Mouse (Mus musculus) brain, embryonic 14.5 days (tissue): ENCODE data around the gene 4930438A08Rik. TPM values are rescaled to one million over a fixed set of nuclear protein-coding genes. Genes with fewer than 3 reads are reported as not detected.

Experiments used
- DNase-seq: peaks from one replicate; pipeline ENCODE4 v3.0.0-alpha.2; 2011; ENCODE audit warnings: low read depth
- CTCF ChIP-seq: fragments of 200-500 bp; IDR thresholded peaks from 2 replicates; pipeline ENCODE4 v1.5.1; 2012; ENCODE audit warnings: inconsistent platforms, mild to moderate bottlenecking, moderate library complexity, borderline replicate concordance; ENCODE audit not compliant: insufficient read depth, insufficient read length; ENCODE audit errors: extremely low read depth
- POLR2A ChIP-seq: fragments of 200-500 bp; IDR thresholded peaks from 2 replicates; pipeline ENCODE4 v1.6.1; 2012; ENCODE audit warnings: mild to moderate bottlenecking, inconsistent platforms, borderline replicate concordance; ENCODE audit not compliant: poor library complexity, insufficient read depth, insufficient read length, severe bottlenecking; ENCODE audit errors: extremely low read depth
- polyA plus RNA-seq: library from polyadenylated mRNA; depleted of rRNA; stranded (reverse); fragments of >200 nt; gene quantifications from 2 replicates; pipeline ENCODE4 v1.2.3, GENCODE M21; 2012

Gene 4930438A08Rik
- polyA plus RNA-seq, 1 experiment: not detected

DNA sequence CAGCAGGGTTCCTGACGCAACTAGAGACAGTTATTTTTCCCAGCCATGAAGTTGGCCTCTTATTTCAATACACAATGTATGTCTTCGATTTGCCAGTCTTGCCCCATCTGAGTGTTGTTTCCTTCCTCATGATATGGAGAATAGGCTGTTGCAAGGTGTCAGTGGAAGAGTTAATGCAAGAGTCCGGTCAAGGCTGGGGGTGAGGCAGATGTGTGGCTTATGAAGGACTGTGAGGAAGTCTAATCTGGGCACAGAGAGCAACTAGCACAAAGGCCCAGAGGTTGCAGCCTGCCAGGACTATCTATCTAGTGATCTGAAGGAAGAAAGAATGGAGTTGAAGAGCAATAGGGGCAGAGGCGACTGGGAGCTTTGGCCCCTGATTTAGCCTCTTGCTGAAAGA, 14.4 kb upstream of the 4930438A08Rik start:
- TF ChIP-seq CTCF: no peak
- no peak for TF ChIP-seq POLR2A
- DNase-seq: no peak

DNA sequence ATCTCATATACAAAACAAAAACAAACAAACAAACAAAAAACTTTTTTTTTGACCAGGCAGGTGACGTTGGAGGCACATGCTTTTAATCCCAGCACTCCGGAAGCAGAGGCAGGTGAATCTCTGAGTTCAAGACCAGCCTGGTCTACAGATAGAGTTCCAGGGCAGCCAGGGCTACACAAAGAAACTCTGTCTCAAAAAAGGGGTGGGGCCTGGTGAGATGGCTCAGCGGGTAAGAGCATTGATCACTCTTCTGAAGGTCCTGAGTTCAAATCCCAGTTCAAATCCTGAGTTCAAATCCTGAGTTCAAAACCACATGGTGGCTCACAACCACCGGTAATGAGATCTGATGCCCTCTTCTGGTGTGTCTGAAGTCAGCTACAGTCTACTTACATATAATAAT, 12.8 kb upstream of the 4930438A08Rik start:
- no peak for DNase-seq
- TF ChIP-seq POLR2A (no peak), CTCF (no peak)

DNA sequence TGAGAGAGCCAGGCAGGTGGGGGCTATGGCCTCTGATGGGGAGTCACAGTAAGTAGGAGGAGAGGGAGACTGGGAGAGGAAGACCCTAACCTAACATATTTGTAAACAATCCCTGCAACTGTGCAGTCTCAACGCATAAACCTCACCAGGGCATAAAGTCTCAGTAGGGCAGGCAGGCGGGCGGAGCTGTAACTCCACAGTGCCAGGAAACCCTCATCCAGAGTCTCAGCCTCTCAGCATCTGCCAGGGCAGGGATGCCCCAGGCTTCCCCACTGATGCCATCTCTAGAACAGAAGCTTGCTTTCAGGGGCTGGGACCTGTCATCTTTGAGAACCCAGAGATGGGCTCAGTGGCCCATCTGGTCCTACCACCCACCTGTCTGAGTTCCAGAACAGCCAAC, 12.3 kb upstream of the 4930438A08Rik start:
- TF ChIP-seq CTCF: no peak
- DNase-seq: no peak

DNA sequence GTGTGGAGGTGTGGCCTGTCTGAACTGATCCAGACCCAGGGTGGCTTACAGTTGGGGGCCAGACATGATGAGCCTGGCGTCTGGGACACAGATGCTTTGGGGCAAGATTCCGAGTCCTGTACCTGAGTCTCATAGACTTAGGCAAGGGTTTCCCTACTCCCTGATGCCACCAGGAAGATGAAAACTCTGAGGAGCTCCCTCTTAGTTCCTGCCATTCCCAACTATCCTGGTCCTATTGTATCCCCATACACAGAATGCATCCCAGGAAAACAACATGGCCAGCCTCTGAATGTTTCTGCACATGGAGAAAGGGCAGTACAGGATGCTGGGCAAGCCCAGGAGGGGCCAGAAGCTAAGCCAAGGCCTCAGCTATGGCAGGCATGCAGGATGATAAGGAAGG, 11.1 kb upstream of the 4930438A08Rik start:
- TF ChIP-seq CTCF (no peak), POLR2A (no peak)
- no peak for DNase-seq

DNA sequence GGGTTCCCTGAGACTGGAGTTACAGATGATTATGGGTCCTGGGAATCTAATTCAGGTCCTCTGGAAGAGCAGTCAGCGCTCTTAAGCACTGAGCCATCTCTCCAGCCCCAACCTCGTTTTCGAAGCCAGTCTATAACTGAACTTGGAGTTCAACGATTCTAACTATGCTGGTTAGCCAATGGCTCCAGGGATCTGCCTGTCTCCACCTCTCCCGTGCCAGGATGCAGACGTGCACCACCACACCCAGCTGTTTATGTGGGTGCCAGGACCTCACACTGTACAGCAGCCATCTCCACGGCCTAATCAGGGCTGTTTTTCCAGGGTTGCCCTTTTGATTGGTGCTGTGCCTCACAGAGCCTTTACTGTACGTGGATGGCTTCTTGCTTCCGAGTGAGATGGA, 10.1 kb upstream of the 4930438A08Rik start:
- TF ChIP-seq POLR2A (no peak), CTCF (no peak)
- no peak for DNase-seq

DNA sequence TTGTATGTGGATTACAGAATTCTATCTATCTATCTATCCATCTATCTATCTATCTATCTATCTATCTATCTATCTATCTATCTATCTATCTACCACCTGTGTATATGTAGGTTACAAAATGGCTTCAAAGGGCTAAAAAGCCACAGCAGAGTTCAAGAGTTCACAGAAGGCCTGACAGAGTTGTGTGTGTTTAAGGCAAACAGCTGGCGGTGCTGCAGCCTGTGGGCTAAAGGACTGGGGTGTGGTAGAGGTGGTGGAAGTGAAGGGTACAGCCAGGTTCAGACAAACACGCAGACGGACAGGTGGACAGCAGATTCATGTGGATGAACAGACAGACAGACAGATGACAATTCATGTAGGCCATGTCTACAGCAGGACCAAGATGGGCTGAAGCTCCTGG, 6.3 kb upstream of the 4930438A08Rik start:
- DNase-seq: no peak
- TF ChIP-seq CTCF: no peak
- TF ChIP-seq POLR2A: no peak

DNA sequence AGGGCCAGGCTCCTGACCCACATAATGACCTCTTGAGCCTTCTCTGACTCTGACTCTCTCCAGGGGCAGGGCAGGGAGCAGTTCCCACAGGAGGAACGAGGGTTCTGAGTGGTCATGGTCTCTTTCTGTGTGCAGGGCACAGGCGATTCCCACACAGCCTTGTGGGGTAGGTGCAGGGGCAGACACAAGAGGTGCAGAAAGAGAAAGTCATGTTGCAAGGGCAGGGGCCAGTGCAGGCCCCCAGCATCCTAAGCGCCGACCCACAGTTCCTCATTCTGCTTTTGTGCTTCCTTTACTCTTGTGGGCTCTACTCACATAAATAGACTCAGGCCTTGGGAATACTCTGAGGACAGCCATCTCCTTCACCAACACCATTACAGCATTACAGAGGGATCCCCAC, 1.2 kb downstream of the 4930438A08Rik start:
- TF ChIP-seq POLR2A (no peak), CTCF (no peak)
- DNase-seq: no peak

DNA sequence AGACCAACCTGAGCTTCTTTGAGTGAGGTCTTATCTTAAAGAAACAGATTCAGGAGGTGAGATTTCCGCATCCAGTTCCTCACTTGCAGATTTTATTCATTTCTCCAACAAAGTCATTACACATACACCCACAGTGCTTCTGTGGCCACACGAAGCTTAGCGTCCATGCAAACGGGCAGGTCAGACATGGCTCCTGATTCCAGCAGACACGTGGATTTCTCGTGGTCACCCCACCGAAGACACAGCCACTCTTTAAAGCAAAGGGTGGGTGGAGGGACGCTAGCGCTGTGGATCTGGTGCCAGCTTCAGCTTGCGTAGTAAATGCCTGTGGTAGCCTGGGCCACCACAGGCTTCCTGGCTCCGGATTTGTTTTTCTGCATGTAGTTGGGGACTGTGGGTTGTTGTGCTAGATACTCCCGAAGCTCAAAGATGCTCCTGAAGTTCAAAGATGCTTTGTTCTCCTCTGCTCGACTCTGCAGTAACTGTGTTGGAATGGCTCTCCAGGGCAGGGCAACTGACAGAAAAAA, 7.4 kb downstream of the 4930438A08Rik start:
- TF ChIP-seq POLR2A (no peak), CTCF (no peak)

DNA sequence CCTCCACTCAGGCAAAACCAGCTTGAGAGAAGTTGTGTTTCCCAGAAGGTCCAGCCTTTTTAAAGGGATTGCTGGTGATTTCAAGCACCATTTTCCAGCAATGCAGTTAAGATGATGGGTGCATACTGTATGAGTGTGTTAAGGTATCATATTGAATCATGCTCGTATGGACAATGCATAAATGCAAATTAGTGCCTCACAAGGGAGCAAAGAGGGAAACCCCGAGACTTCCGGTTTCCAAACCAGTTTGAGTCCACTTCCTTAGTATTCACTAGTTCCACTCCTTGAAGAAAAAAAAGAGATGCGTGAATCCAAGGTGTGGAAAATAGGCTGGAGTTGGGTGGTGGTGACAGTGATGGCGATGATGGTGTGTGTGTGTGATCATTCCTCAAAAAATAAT, 7.9 kb downstream of the 4930438A08Rik start:
- TF ChIP-seq CTCF (no peak), POLR2A (no peak)
- no peak for DNase-seq

More for the DNA sequence above, 7.4 kb downstream of the 4930438A08Rik start:
- no peak for DNase-seq

DNA sequence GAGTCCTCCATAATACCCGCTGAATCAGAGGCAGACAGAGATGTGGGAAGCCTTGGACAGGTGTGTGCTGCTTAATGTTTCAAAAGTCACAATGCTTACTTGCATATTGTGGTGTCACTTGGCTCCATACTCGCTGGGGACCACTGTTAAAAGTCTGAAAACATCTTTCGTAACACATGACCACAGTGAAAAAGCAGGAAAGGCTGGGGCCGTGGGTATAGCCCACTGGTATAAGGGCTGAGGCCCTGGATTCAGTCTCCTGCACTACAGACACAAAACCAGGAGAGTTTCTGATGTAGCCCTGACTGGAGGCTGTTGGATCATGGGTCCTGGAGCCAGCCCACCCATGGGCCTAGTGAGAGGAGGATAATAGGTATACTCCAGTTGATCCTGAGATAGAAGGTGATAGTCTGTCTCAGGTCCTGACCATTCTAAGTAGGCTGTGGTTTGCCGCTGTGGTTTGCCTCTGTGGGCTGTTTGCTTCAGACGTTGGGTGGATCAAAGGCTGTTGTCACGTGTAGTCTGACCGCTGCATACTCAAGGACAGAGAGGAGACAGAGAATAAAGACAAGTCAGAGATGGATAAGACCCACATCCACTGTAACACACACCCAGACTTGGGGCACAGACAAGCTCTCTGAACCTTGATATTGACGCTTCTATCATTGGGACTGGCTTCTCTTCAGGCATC, 15.5 kb downstream of the 4930438A08Rik start:
- TF ChIP-seq CTCF (no peak), POLR2A (no peak)
- no peak for DNase-seq

DNA sequence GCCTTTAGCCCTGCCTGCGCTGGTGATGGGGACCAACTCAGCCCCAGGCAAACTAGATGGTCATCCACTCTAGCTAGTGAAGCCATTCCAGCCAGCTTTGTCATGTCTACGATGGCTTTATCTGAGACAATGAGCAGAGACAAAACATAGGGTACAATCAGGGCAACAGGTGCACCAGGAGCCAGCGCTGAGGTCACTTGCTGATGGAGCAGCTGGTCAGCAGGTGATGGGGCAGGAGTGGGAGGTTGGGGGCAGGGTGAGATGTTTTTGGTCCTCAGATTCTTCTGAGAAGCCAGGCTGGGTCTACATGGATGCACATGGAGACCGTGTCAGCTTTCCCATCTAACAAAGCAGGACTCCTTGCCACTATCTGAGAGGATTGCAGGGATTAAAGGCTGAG, 16.2 kb downstream of the 4930438A08Rik start:
- no peak for DNase-seq
- TF ChIP-seq POLR2A (no peak), CTCF (no peak)

DNA sequence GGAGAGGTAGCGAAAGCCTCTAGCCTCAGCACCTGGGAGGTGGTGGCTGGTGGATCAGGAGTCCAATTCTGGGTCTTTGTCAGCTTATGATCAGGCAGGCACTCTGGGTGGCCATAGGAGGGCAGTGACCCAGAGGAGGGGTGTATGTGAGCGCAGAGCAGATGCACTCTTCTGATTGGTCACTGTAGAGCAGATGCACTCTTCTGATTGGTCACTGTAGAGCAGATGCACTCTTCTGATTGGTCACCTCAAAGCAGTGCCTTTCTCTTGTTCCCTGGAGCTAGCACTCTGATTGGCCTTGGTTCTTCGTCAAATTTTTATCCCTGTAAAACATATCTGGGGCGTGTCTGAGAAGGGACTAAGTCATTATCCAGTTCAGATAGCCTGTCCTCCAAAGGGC, 18.2 kb downstream of the 4930438A08Rik start:
- no peak for DNase-seq
- TF ChIP-seq CTCF (no peak), POLR2A (no peak)
